Mouse (Mus musculus): ENCODE data around the gene Egln3.

Gene Egln3

DNA sequence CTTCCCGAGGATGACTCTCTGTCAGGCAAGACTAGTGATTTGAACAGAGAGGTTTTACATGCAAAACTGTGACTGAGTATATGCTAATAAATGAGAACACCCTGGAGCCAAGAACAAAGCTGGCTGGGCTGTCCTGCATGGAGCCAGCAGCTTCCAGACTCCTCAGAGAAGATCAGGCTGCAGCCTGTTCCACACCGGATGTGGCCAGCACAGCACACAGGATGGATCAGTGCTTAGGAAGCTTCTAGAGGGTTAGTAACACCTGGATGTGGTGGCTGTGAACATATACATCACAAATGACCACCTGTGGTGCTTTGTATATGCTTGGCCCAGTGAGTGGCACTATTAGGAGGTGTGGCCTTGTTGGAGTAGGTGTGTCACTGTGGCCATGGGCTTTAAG is 43.4 kb downstream of the Egln3 start:
- DNase-seq: no peak

DNA sequence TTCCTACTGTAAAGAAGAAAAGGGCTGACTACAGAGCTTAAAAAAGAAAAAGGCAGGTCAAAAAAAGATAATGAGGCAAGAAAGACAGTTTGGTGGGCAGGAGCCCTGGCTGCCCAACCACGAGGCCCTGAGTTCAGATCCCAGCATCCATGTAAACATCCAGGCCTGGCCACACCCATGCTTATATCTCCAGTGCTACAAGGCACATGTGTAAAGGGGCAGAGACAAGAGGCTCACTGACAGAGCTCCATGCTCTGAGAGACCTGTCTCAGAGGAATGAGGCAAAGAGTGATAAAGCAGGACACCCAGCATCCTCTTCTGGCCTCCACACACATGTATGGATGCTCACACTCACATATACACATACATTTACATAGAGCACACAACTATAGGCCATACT is 48.9 kb downstream of the Egln3 start:
- DNase-seq: no peak

DNA sequence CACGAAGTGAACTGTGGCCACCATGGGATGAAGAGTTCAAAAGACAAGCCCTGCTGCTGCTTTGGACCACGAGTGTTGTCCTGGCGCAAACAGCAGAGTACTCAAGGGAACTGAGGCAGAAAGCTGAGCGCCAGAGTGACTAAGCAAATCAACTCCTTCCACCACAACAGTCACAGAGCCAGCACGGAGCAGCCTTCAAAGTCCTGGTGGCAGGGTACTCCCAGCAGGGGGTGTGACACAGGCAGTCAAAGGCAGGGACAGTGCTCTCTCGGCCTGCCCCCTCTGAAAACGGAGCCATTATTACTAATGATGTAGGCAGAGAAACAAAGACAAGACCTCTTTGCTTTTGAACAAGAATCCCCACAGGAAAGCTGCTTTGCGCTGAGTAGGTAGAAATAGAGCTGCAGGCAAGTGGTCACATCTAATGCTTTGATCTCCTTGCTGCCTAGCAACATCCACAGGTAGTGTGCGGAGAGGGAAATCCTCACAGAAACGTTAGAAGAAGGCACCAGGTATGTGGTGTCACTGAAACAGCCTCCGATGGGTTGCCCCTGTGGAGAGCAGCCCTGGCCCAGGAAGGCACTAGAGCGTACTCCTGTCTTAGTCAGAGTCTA is 56.6 kb downstream of the Egln3 start:
- DNase-seq: no peak
